Mouse (Mus musculus): ENCODE data around the gene Slc12a7. TPM values are rescaled to one million over a fixed set of nuclear protein-coding genes. Genes with fewer than 3 reads are reported as not detected.

Slc12a7 gene
- polyA plus RNA-seq, 1 experiment from 2014 or later, result 20.1 TPM

DNA sequence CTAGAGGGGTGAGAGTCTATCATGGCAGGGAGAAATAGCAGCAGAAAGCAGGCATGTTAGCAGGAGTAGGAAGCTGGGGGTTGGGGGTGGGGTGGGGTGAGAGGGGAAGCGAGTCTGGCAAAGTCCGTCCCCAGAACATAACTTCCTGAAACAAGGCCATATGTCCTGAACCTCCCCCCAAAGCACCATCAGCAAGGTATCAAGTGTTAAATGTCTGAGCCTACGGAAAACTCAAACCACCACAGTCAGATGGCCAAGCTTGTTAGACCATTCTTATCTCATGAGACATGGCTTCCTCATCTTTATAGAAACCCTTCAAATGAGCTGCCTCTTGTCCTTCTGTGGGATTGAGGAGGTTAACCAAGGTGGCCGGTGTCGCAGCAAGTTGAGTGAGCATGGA lies 60.3 kb downstream of the Slc12a7 start:
- Histone ChIP-seq H3K27ac (no peak overlapping the region), H3K27me3 (no peaks in the 10 kb centered on the region), H3K4me1 (no peaks in the 10 kb centered on the region), H3K36me3 (ENCODE audit: poor library complexity, severe bottlenecking) (peaks cover 95% of the 10 kb centered on the region), H3K4me2 (no peak overlapping the region), H3K9me3 (replicated peaks) (no peaks in the 10 kb centered on the region), H3K4me3 (no peak overlapping the region), H3K9ac (no peak overlapping the region)
- ATAC-seq, result no peak
- WGBS, result 95% methylated on average over 5 of the region's 5 CpGs

DNA sequence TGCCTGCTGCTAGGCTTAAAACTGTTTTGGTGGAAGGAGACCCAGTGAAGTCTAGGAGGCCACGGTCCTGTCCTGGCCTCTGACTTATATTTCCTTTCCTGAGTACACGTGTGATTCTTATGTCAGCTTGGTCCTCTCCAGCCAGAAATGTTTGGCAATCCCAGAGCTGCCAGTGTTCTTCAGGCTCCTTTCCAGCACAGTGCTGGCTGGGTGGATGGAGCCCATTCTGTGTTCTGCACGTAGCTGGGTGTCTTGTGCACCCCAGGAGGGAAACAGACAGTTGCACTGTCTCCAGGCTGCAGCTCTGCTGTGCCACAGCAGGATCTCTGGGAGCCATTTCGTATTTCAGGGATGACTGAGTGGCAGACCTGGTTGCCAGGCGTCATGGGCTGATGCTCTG lies 66.2 kb downstream of the Slc12a7 start:
- H3K4me2 ChIP-seq, result no peak overlapping the region
- H3K9ac ChIP-seq, result no peak overlapping the region
- H3K9me3 ChIP-seq (replicated peaks), result no peaks in the 10 kb centered on the region
- H3K27ac ChIP-seq, result no peak overlapping the region
- H3K36me3 ChIP-seq (ENCODE audit: poor library complexity, severe bottlenecking), result peaks cover 99% of the 10 kb centered on the region
- no peak overlapping the region for H3K4me3 ChIP-seq
- WGBS, result 87% methylated on average over 5 of the region's 5 CpGs
- no peaks in the 10 kb centered on the region for H3K4me1 ChIP-seq
- no peaks in the 10 kb centered on the region for H3K27me3 ChIP-seq
- no peak for ATAC-seq

DNA sequence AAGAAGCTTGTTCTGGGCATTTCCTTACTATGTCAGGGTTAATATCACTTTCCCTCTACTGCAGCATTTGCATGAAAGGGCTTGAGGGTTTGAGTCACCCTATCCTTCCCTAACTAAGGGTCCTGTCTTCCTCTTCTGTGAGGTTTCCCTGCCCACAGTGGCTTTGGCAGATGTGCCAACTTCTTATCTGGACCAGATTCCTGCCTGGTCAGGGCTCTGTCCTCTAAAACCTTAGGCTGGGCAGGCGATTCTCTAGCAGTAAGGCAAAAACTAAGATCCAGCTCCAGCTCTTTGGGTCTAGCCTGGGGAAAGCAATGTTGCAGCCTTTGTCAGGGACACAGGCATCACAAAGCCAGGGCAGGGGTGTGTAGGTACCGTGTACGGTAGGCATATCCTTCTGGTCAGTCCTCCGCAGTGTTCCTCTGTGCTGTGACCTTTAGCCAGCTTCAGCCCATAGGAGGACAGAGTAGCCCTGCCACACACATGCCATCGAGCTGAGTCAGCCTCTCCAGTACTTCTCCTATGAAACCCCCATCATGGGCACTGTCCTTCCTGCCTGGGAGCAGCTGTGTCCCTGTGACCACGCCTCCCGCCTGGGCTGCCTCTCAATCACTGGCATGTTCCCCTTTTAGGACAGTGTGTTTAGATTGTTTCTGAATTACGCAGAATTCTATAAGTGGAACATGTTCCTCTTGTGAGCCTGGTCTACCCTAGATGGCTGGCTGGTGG lies 70.7 kb downstream of the Slc12a7 start:
- peaks cover 92% of the 10 kb centered on the region for H3K36me3 ChIP-seq (ENCODE audit: poor library complexity, severe bottlenecking)
- no peak overlapping the region for H3K4me2 ChIP-seq
- ATAC-seq, result no peak
- H3K4me3 ChIP-seq, result no peak overlapping the region
- H3K27me3 ChIP-seq, result no peaks in the 10 kb centered on the region
- H3K27ac ChIP-seq, result no peak overlapping the region
- no peaks in the 10 kb centered on the region for H3K4me1 ChIP-seq
- H3K9ac ChIP-seq, result no peak overlapping the region
- H3K9me3 ChIP-seq (replicated peaks), result no peaks in the 10 kb centered on the region
- 93% methylated on average over 8 of the region's 8 CpGs for WGBS

GRCm38 (mm10) chr13:73804914-73805313 lies 72.0 kb downstream of the Slc12a7 start:
- Histone ChIP-seq H3K4me3 (no peak overlapping the region), H3K9ac (no peak overlapping the region), H3K9me3 (replicated peaks) (no peaks in the 10 kb centered on the region), H3K4me2 (no peak overlapping the region), H3K27ac (no peak overlapping the region), H3K4me1 (no peaks in the 10 kb centered on the region), H3K27me3 (no peaks in the 10 kb centered on the region), H3K36me3 (ENCODE audit: poor library complexity, severe bottlenecking) (peaks cover 93% of the 10 kb centered on the region)
- no peak for ATAC-seq
- WGBS, result 95% methylated on average over 5 of the region's 5 CpGs

- H3K36me3 ChIP-seq (ENCODE audit: poor library complexity, severe bottlenecking), result peaks cover 85% of the 10 kb centered on the region
- no peaks in the 10 kb centered on the region for H3K9me3 ChIP-seq (replicated peaks)
- 84% methylated on average over 3 of the region's 3 CpGs for whole genome bisulfite sequencing
- no peak for ATAC-seq
- H3K4me1 ChIP-seq, result no peaks in the 10 kb centered on the region
- no peak overlapping the region for H3K4me2 ChIP-seq
- H3K4me3 ChIP-seq, result no peak overlapping the region
- no peak overlapping the region for H3K9ac ChIP-seq
- no peak overlapping the region for H3K27ac ChIP-seq
- no peaks in the 10 kb centered on the region for H3K27me3 ChIP-seq
Measured at GRCm38 (mm10) chr13:73812936-73813335, 80.0 kb downstream of the Slc12a7 start.

DNA sequence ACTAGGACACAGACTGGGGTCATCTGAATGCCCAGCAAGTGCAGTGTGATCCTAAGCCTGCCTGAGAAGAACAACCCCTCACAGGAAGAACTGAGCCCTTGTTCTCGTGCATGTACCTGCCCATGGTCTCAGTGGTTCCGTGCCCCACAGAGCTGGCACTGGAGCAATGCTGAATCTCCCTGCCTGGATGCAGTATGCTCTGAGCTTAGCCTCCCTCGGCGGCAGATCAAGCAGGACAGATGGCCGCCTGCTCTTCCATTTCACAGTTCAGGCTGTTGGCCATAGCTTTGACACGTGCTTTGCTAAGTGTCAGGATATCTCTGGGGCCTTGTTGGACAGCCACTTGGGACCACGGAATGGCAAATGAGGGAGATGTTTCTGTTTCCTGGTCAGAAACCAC lies 81.3 kb downstream of the Slc12a7 start:
- no peak for ATAC-seq
- Histone ChIP-seq H3K27me3 (no peaks in the 10 kb centered on the region), H3K36me3 (ENCODE audit: poor library complexity, severe bottlenecking) (peaks cover 82% of the 10 kb centered on the region), H3K4me1 (no peaks in the 10 kb centered on the region), H3K4me3 (no peak overlapping the region), H3K9ac (no peak overlapping the region), H3K4me2 (no peak overlapping the region), H3K9me3 (replicated peaks) (no peaks in the 10 kb centered on the region), H3K27ac (no peak overlapping the region)
- WGBS, result 97% methylated on average over 7 of the region's 7 CpGs

GRCm38 (mm10) chr13:73816338-73816737 lies 83.4 kb downstream of the Slc12a7 start:
- no peak for ATAC-seq
- H3K36me3 ChIP-seq (ENCODE audit: poor library complexity, severe bottlenecking), result peaks cover 61% of the 10 kb centered on the region
- H3K4me2 ChIP-seq, result no peak overlapping the region
- H3K27me3 ChIP-seq, result no peaks in the 10 kb centered on the region
- no peak overlapping the region for H3K27ac ChIP-seq
- no peak overlapping the region for H3K4me3 ChIP-seq
- no peaks in the 10 kb centered on the region for H3K4me1 ChIP-seq
- no peaks in the 10 kb centered on the region for H3K9me3 ChIP-seq (replicated peaks)
- WGBS, result 72% methylated on average over 6 of the region's 6 CpGs
- H3K9ac ChIP-seq, result no peak overlapping the region

GRCm38 (mm10) chr13:73818921-73819320 lies 86.0 kb downstream of the Slc12a7 start:
- Histone ChIP-seq H3K27ac (no peak overlapping the region), H3K27me3 (no peaks in the 10 kb centered on the region), H3K9me3 (replicated peaks) (no peaks in the 10 kb centered on the region), H3K9ac (no peak overlapping the region), H3K4me1 (no peaks in the 10 kb centered on the region), H3K4me3 (no peak overlapping the region), H3K36me3 (ENCODE audit: poor library complexity, severe bottlenecking) (peaks cover 35% of the 10 kb centered on the region), H3K4me2 (no peak overlapping the region)
- no peak for ATAC-seq
- 77% methylated on average over 3 of the region's 3 CpGs for WGBS

DNA sequence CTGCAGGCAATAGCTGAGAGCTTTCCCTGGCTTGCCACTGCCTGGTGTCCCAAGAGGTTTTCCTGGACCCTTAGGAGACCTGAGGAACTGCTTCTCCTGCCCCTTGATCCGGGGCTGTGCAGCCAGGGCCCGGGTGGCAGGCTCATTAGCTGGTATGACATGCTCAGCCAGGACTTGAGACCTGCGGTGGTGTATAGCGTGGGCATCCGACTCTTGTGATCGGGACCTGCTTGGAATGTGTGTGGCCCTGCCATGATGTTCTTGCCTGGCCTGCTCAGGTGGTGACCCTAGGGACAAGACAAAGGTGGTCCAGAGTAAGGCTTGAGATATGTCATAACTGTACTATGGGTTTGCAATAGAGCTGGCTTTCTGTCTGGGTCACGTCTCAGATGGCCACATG lies 88.4 kb downstream of the Slc12a7 start:
- H3K27ac ChIP-seq, result no peak overlapping the region
- H3K4me2 ChIP-seq, result no peak overlapping the region
- no peak overlapping the region for H3K4me3 ChIP-seq
- no peak for ATAC-seq
- no peaks in the 10 kb centered on the region for H3K4me1 ChIP-seq
- H3K27me3 ChIP-seq, result no peaks in the 10 kb centered on the region
- H3K36me3 ChIP-seq (ENCODE audit: poor library complexity, severe bottlenecking), result peaks cover 12% of the 10 kb centered on the region
- H3K9me3 ChIP-seq (replicated peaks), result no peaks in the 10 kb centered on the region
- 85% methylated on average over 7 of the region's 7 CpGs for WGBS
- no peak overlapping the region for H3K9ac ChIP-seq

DNA sequence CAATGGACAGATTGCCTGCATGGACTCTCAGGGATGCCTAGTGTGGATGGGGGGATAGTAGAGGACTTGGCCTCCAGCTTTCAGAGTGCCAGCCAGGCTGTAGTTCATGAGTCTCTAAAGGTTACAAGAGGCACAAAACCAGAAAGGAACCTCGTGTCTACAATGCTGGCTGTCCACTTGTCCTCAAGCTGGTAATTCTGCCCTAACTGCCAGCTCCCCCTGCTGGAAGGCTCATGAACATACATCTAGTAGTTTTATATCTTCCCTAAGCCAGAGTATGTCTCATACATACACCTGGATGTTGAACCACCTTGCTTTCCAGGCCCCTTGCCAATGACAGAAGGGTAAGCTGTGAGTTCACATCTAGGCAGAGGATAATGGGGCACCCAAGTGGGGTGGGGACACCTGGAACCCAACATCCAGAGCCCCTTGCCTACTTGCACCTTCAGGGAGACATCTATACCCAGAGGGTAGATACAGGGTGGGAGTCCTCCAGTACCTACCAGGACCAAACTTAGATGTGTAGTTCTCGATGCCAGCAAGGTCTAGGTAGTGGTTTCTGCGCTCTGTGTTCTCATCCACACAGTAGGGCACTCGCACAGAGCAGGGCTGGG lies 89.4 kb downstream of the Slc12a7 start:
- Histone ChIP-seq H3K27me3 (no peaks in the 10 kb centered on the region), H3K36me3 (ENCODE audit: poor library complexity, severe bottlenecking) (peaks cover 9% of the 10 kb centered on the region), H3K4me2 (no peak overlapping the region), H3K4me3 (no peak overlapping the region), H3K9ac (no peak overlapping the region), H3K27ac (no peak overlapping the region), H3K4me1 (no peaks in the 10 kb centered on the region; the same call in 1 of the 2 replicates), H3K9me3 (replicated peaks) (no peaks in the 10 kb centered on the region)
- WGBS, result 68% methylated on average over 4 of the region's 4 CpGs
- peak; percentile 9; the same call in 1 of the 2 replicates for ATAC-seq

DNA sequence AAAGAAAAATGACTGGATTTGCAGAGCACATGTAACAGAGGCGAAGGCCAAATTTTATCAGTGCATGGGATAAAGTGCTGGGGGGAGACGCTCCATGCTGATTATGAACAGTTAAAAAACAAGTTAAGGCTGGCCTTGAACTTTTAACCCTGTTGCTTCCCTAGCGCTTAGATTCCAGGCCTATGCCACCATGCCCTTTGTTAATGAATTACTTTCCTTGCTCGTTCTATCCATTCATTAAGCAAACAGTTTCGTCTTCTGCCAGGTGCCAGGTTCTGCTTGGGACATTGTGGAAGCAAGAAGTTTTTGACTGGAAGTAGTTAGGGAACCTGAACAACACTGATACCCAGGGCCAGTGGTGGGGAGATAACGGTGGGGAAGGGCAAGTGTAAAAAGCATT lies 90.8 kb downstream of the Slc12a7 start:
- 88% methylated on average over 6 of the region's 6 CpGs for WGBS
- no peak overlapping the region for H3K4me2 ChIP-seq
- no peak overlapping the region for H3K27ac ChIP-seq
- H3K9ac ChIP-seq, result no peak overlapping the region
- H3K4me1 ChIP-seq, result no peaks in the 10 kb centered on the region; the same call in 1 of the 2 replicates
- no peaks in the 10 kb centered on the region for H3K9me3 ChIP-seq (replicated peaks)
- peaks cover under 1% of the 10 kb centered on the region; the same call in 1 of the 2 replicates for H3K36me3 ChIP-seq (ENCODE audit: poor library complexity, severe bottlenecking)
- no peaks in the 10 kb centered on the region for H3K27me3 ChIP-seq
- H3K4me3 ChIP-seq, result no peak overlapping the region
- no peak for ATAC-seq

- no peaks in the 10 kb centered on the region for H3K36me3 ChIP-seq (ENCODE audit: poor library complexity, severe bottlenecking)
- no peak overlapping the region for H3K9ac ChIP-seq
- no peak for ATAC-seq
- no peaks in the 10 kb centered on the region for H3K27me3 ChIP-seq
- no peak overlapping the region for H3K4me3 ChIP-seq
- 68% methylated on average over 8 of the region's 8 CpGs for WGBS
- no peaks in the 10 kb centered on the region for H3K9me3 ChIP-seq (replicated peaks)
- no peak overlapping the region for H3K27ac ChIP-seq
- no peak overlapping the region for H3K4me2 ChIP-seq
- H3K4me1 ChIP-seq, result no peaks in the 10 kb centered on the region; the same call in 1 of the 2 replicates
Measured at GRCm38 (mm10) chr13:73827243-73827642, 94.3 kb downstream of the Slc12a7 start.

Measured in forebrain, embryonic 13.5 days (tissue).